Mouse (Mus musculus) thymus, adult 2 months (tissue): ENCODE data around the gene Nfia. TPM values are rescaled to one million over a fixed set of nuclear protein-coding genes. Genes with fewer than 3 reads are reported as not detected.

Source experiments
- DNase-seq: peaks from one replicate; pipeline ENCODE4 v3.0.0; 2021
- H3K27ac ChIP-seq: fragments of 200-500 bp; 2 replicates; pipeline ENCODE4 v1.5.1; 2012; ENCODE audit warnings: low read length, control low read depth; ENCODE audit not compliant: control insufficient read depth, insufficient read depth
- H3K27me3 ChIP-seq: fragments of 200-500 bp; 2 replicates; pipeline ENCODE4 v1.6.1; 2012; ENCODE audit warnings: mild to moderate bottlenecking, low read length, moderate library complexity, mixed read lengths; ENCODE audit not compliant: control insufficient read depth, insufficient read depth
- H3K36me3 ChIP-seq: fragments of 200-500 bp; 2 replicates; pipeline ENCODE4 v1.6.1; 2012; ENCODE audit warnings: mild to moderate bottlenecking, low read length, moderate library complexity; ENCODE audit not compliant: control insufficient read depth, insufficient read depth
- H3K4me1 ChIP-seq: fragments of 200-500 bp; replicated peaks from 2 replicates; pipeline ENCODE4 v1.6.1; 2012; ENCODE audit warnings: low read length; ENCODE audit not compliant: control insufficient read depth, insufficient read depth
- H3K4me3 ChIP-seq: fragments of 200-500 bp; 2 replicates; pipeline ENCODE4 v1.5.1; 2012; ENCODE audit warnings: mild to moderate bottlenecking, low read length, control low read depth, moderate library complexity; ENCODE audit not compliant: control insufficient read depth, insufficient read depth
- CTCF ChIP-seq: fragments of 200-500 bp; IDR thresholded peaks from 2 replicates; pipeline ENCODE4 v1.5.1; 2012; ENCODE audit warnings: mild to moderate bottlenecking, control low read depth, low read length, moderate library complexity, borderline replicate concordance; ENCODE audit not compliant: control insufficient read depth, poor library complexity, insufficient read depth; ENCODE audit errors: extremely low read depth
- POLR2A ChIP-seq: fragments of 200-500 bp; IDR thresholded peaks from 2 replicates; pipeline ENCODE4 v1.6.1; 2012; ENCODE audit warnings: mild to moderate bottlenecking, low read length, control low read depth, moderate library complexity; ENCODE audit not compliant: control insufficient read depth, poor library complexity, insufficient read depth; ENCODE audit errors: extremely low read depth
- WGBS: fragments of 180-500 bp; shearing (Covaris S2); methylation state at CpG from one replicate; pipeline ENCODE4 v1.1.7; 2018; 5-methylcytosine and 5-hydroxymethylcytosine counted together
- polyA plus RNA-seq: library from polyadenylated mRNA; depleted of rRNA; stranded (reverse); fragments of >200 nt; gene quantifications from 2 replicates; pipeline ENCODE4 v1.2.3, GENCODE M21; 2012

Gene Nfia
- polyA plus RNA-seq, 1 experiment: 26.4 TPM

- Histone ChIP-seq H3K27me3 (no peaks in the 10 kb centered on the region), H3K27ac (no peak overlapping the region), H3K36me3 (no peaks in the 10 kb centered on the region), H3K4me1 (no peaks in the 10 kb centered on the region), H3K4me3 (no peak overlapping the region)
- 50% methylated on average over 7 of the region's 7 CpGs for WGBS
- TF ChIP-seq POLR2A (no peak), CTCF (no peak)
- no peak for DNase-seq
Measured at GRCm38 (mm10) chr4:98056396-98057020, 284.0 kb downstream of the Nfia start.

GRCm38 (mm10) chr4:98057246-98057645 lies 284.7 kb downstream of the Nfia start:
- no peaks in the 10 kb centered on the region for H3K27me3 ChIP-seq
- TF ChIP-seq CTCF (no peak), POLR2A (no peak)
- no peak overlapping the region for H3K27ac ChIP-seq
- WGBS: 87% methylated on average over 12 of the region's 12 CpGs
- DNase-seq: no peak
- no peaks in the 10 kb centered on the region for H3K4me1 ChIP-seq
- no peaks in the 10 kb centered on the region for H3K36me3 ChIP-seq
- H3K4me3 ChIP-seq: no peak overlapping the region

GRCm38 (mm10) chr4:98057721-98058120 lies 285.2 kb downstream of the Nfia start:
- Histone ChIP-seq H3K4me3 (no peak overlapping the region), H3K36me3 (no peaks in the 10 kb centered on the region), H3K27me3 (no peaks in the 10 kb centered on the region), H3K27ac (no peak overlapping the region), H3K4me1 (no peaks in the 10 kb centered on the region)
- TF ChIP-seq CTCF: no peak
- no peak for TF ChIP-seq POLR2A
- 89% methylated on average over 4 of the region's 4 CpGs for WGBS
- DNase-seq: no peak

GRCm38 (mm10) chr4:98058182-98058581 lies 285.6 kb downstream of the Nfia start:
- DNase-seq: no peak
- no peak overlapping the region for H3K4me3 ChIP-seq
- H3K27me3 ChIP-seq: no peaks in the 10 kb centered on the region
- H3K4me1 ChIP-seq: no peaks in the 10 kb centered on the region
- no peaks in the 10 kb centered on the region for H3K36me3 ChIP-seq
- TF ChIP-seq CTCF (no peak), POLR2A (no peak)
- no peak overlapping the region for H3K27ac ChIP-seq

- 86% methylated on average over 1 of the region's 1 CpGs for WGBS
- H3K27me3 ChIP-seq: no peaks in the 10 kb centered on the region
- no peaks in the 10 kb centered on the region for H3K4me1 ChIP-seq
- H3K27ac ChIP-seq: no peak overlapping the region
- TF ChIP-seq POLR2A (no peak), CTCF (no peak)
- H3K4me3 ChIP-seq: no peak overlapping the region
- DNase-seq: no peak
- H3K36me3 ChIP-seq: no peaks in the 10 kb centered on the region
Measured at GRCm38 (mm10) chr4:98060601-98061000, 288.1 kb downstream of the Nfia start.

- H3K27ac ChIP-seq: no peak overlapping the region
- WGBS: 93% methylated on average over 1 of the region's 1 CpGs
- H3K27me3 ChIP-seq: no peaks in the 10 kb centered on the region
- DNase-seq: no peak
- H3K4me3 ChIP-seq: no peak overlapping the region
- TF ChIP-seq POLR2A: no peak
- TF ChIP-seq CTCF: no peak
- H3K4me1 ChIP-seq: no peaks in the 10 kb centered on the region
- H3K36me3 ChIP-seq: no peaks in the 10 kb centered on the region
Measured at GRCm38 (mm10) chr4:98061086-98061485, 288.6 kb downstream of the Nfia start.

GRCm38 (mm10) chr4:98063280-98063679 lies 290.7 kb downstream of the Nfia start:
- H3K4me3 ChIP-seq: no peak overlapping the region
- H3K27me3 ChIP-seq: no peaks in the 10 kb centered on the region
- H3K27ac ChIP-seq: no peak overlapping the region
- H3K4me1 ChIP-seq: no peaks in the 10 kb centered on the region
- no peaks in the 10 kb centered on the region for H3K36me3 ChIP-seq
- no peak for DNase-seq
- TF ChIP-seq POLR2A (no peak), CTCF (no peak)
- 93% methylated on average over 3 of the region's 3 CpGs for WGBS
